Mouse (Mus musculus) forebrain, embryonic 12.5 days (tissue): ENCODE measurements around the gene Rasal2. TPM values are rescaled to one million over a fixed set of nuclear protein-coding genes. Genes with fewer than 3 reads are reported as not detected.

Source experiments
- ATAC-seq: fragments of 200-750 bp; cut with Nextera tagmentation; 2 replicates; pipeline ENCODE4 v1.8.0; 2017; ENCODE audit warnings: moderate TSS enrichment; ENCODE audit not compliant: low FRiP score
- H3K27ac ChIP-seq: fragments of 300-500 bp; sonication (generic); 2 replicates; pipeline ENCODE4 v1.5.1; 2016; ENCODE audit warnings: mild to moderate bottlenecking
- H3K27me3 ChIP-seq: fragments of 300-500 bp; sonication (generic); 2 replicates; pipeline ENCODE4 v1.6.1; 2016; ENCODE audit warnings: mild to moderate bottlenecking
- H3K36me3 ChIP-seq: fragments of 300-500 bp; sonication (generic); replicated peaks from 2 replicates; pipeline ENCODE4 v1.6.1; 2016; ENCODE audit warnings: mild to moderate bottlenecking
- H3K4me1 ChIP-seq: fragments of 300-500 bp; sonication (generic); 2 replicates; pipeline ENCODE4 v1.6.1; 2016
- H3K4me2 ChIP-seq: fragments of 300-500 bp; sonication (generic); 2 replicates; pipeline ENCODE4 v1.6.1; 2016; ENCODE audit warnings: mild to moderate bottlenecking, moderate library complexity
- H3K4me3 ChIP-seq: fragments of 300-500 bp; sonication (generic); replicated peaks from 2 replicates; pipeline ENCODE4 v1.5.1; 2016; ENCODE audit warnings: mild to moderate bottlenecking
- H3K9ac ChIP-seq: fragments of 300-500 bp; sonication (generic); 2 replicates; pipeline ENCODE4 v1.6.1; 2016; ENCODE audit warnings: mild to moderate bottlenecking
- H3K9me3 ChIP-seq: fragments of 300-500 bp; sonication (generic); 2 replicates; pipeline ENCODE4 v1.6.1; 2016
- WGBS: fragments of 180-500 bp; shearing (Covaris S2); methylation state at CpG from one replicate; pipeline ENCODE4 v1.1.7; 2016; 5-methylcytosine and 5-hydroxymethylcytosine counted together
- polyA plus RNA-seq: library from polyadenylated mRNA; unstranded; fragments of >200 nt; fragmentation: Nextera tagmentation; extraction: Ambion mirVana; gene quantifications from 2 replicates; pipeline ENCODE4 v1.2.1, GENCODE M21; 2016

The Rasal2 gene
- polyA plus RNA-seq, 1 experiment from 2014 or later, result 28.9 TPM

GRCm38 (mm10) chr1:157434404-157434803 lies 22.0 kb upstream of the Rasal2 start:
- Histone ChIP-seq H3K36me3 (no peaks in the 10 kb centered on the region), H3K4me3 (no peak overlapping the region), H3K27me3 (no peaks in the 10 kb centered on the region; the same call in 1 of the 2 replicates), H3K9me3 (no peaks in the 10 kb centered on the region), H3K27ac (no peak overlapping the region), H3K4me1 (peaks cover 4% of the 10 kb centered on the region), H3K4me2 (no peak overlapping the region), H3K9ac (no peak overlapping the region)
- ATAC-seq, result no peak
- 91% methylated on average over 4 of the region's 4 CpGs for WGBS

GRCm38 (mm10) chr1:157433316-157433715 lies 20.9 kb upstream of the Rasal2 start:
- Histone ChIP-seq H3K4me3 (no peak overlapping the region), H3K27me3 (no peaks in the 10 kb centered on the region; the same call in 1 of the 2 replicates), H3K36me3 (no peaks in the 10 kb centered on the region), H3K4me2 (no peak overlapping the region), H3K9me3 (no peaks in the 10 kb centered on the region), H3K27ac (no peak overlapping the region), H3K4me1 (no peaks in the 10 kb centered on the region), H3K9ac (no peak overlapping the region)
- no peak for ATAC-seq
- WGBS, result 38% methylated on average over 3 of the region's 3 CpGs

- Histone ChIP-seq H3K9me3 (no peaks in the 10 kb centered on the region), H3K4me1 (peaks cover 4% of the 10 kb centered on the region), H3K36me3 (no peaks in the 10 kb centered on the region), H3K4me2 (no peak overlapping the region), H3K27ac (no peak overlapping the region), H3K4me3 (no peak overlapping the region), H3K9ac (no peak overlapping the region), H3K27me3 (no peaks in the 10 kb centered on the region; the same call in 1 of the 2 replicates)
- ATAC-seq, result no peak
- WGBS, result 92% methylated on average over 3 of the region's 3 CpGs
Measured at GRCm38 (mm10) chr1:157428366-157428765, 16.0 kb upstream of the Rasal2 start.

- Histone ChIP-seq H3K9me3 (no peaks in the 10 kb centered on the region), H3K4me3 (no peak overlapping the region), H3K27ac (no peak overlapping the region), H3K9ac (no peak overlapping the region), H3K27me3 (no peaks in the 10 kb centered on the region), H3K4me2 (no peak overlapping the region), H3K4me1 (peaks cover 4% of the 10 kb centered on the region), H3K36me3 (no peaks in the 10 kb centered on the region)
- ATAC-seq, result no peak
- 93% methylated on average over 4 of the region's 4 CpGs for WGBS
Measured at GRCm38 (mm10) chr1:157427604-157428003, 15.2 kb upstream of the Rasal2 start.

GRCm38 (mm10) chr1:157426933-157427332 lies 14.5 kb upstream of the Rasal2 start:
- ATAC-seq, result no peak
- H3K9me3 ChIP-seq, result no peaks in the 10 kb centered on the region
- H3K27ac ChIP-seq, result no peak overlapping the region
- no peak overlapping the region for H3K4me2 ChIP-seq
- no peak overlapping the region for H3K9ac ChIP-seq
- no peaks in the 10 kb centered on the region for H3K36me3 ChIP-seq
- 73% methylated on average over 1 of the region's 1 CpGs for WGBS
- no peak overlapping the region for H3K4me3 ChIP-seq
- peaks cover 4% of the 10 kb centered on the region for H3K4me1 ChIP-seq
- no peaks in the 10 kb centered on the region for H3K27me3 ChIP-seq

GRCm38 (mm10) chr1:157425741-157426427 lies 13.5 kb upstream of the Rasal2 start:
- Histone ChIP-seq H3K4me1 (peaks cover 4% of the 10 kb centered on the region), H3K27ac (no peak overlapping the region), H3K9me3 (no peaks in the 10 kb centered on the region), H3K4me3 (no peak overlapping the region), H3K9ac (no peak overlapping the region), H3K27me3 (no peaks in the 10 kb centered on the region), H3K36me3 (no peaks in the 10 kb centered on the region), H3K4me2 (no peak overlapping the region)
- peak; percentile 46; the same call in 1 of the 2 replicates for ATAC-seq
- WGBS, result 60% methylated on average over 8 of the region's 8 CpGs

- Histone ChIP-seq H3K4me1 (peaks cover 23% of the 10 kb centered on the region), H3K36me3 (peaks cover 13% of the 10 kb centered on the region; the same call in 1 of the 2 replicates), H3K27me3 (no peaks in the 10 kb centered on the region), H3K4me2 (peak overlapping the region; percentile 15), H3K9ac (no peak overlapping the region), H3K9me3 (no peaks in the 10 kb centered on the region), H3K4me3 (no peak overlapping the region), H3K27ac (peak overlapping the region; percentile 68; the same call in 1 of the 2 replicates)
- 15% methylated on average over 7 of the region's 7 CpGs for WGBS
- no peak for ATAC-seq
Measured at GRCm38 (mm10) chr1:157417861-157418260, 5.5 kb upstream of the Rasal2 start.

- ATAC-seq, result no peak
- WGBS, result 37% methylated on average over 3 of the region's 3 CpGs
- no peak overlapping the region for H3K4me3 ChIP-seq
- peak overlapping the region; percentile 15 for H3K4me2 ChIP-seq
- H3K9ac ChIP-seq, result no peak overlapping the region
- H3K27ac ChIP-seq, result peak overlapping the region; percentile 68; the same call in 1 of the 2 replicates
- H3K36me3 ChIP-seq, result peaks cover 13% of the 10 kb centered on the region; the same call in 1 of the 2 replicates
- no peaks in the 10 kb centered on the region for H3K27me3 ChIP-seq
- H3K9me3 ChIP-seq, result no peaks in the 10 kb centered on the region
- H3K4me1 ChIP-seq, result peaks cover 23% of the 10 kb centered on the region
Measured at GRCm38 (mm10) chr1:157417414-157417813, 5.0 kb upstream of the Rasal2 start.

- Histone ChIP-seq H3K4me1 (peaks cover 23% of the 10 kb centered on the region), H3K27ac (no peak overlapping the region), H3K9me3 (no peaks in the 10 kb centered on the region), H3K27me3 (no peaks in the 10 kb centered on the region), H3K4me3 (no peak overlapping the region), H3K9ac (no peak overlapping the region), H3K4me2 (no peak overlapping the region), H3K36me3 (peaks cover 13% of the 10 kb centered on the region; the same call in 1 of the 2 replicates)
- no peak for ATAC-seq
- whole genome bisulfite sequencing, result 86% methylated on average over 2 of the region's 2 CpGs
Measured at GRCm38 (mm10) chr1:157416628-157417027, 4.2 kb upstream of the Rasal2 start.

GRCm38 (mm10) chr1:157415771-157416170 lies 3.4 kb upstream of the Rasal2 start:
- H3K9me3 ChIP-seq, result no peaks in the 10 kb centered on the region
- 85% methylated on average over 3 of the region's 3 CpGs for WGBS
- no peaks in the 10 kb centered on the region for H3K27me3 ChIP-seq
- peaks cover 13% of the 10 kb centered on the region; the same call in 1 of the 2 replicates for H3K36me3 ChIP-seq
- H3K27ac ChIP-seq, result no peak overlapping the region
- no peak overlapping the region for H3K4me3 ChIP-seq
- peaks cover 30% of the 10 kb centered on the region for H3K4me1 ChIP-seq
- no peak overlapping the region for H3K4me2 ChIP-seq
- no peak for ATAC-seq
- no peak overlapping the region for H3K9ac ChIP-seq

- H3K4me1 ChIP-seq, result peaks cover 30% of the 10 kb centered on the region
- no peaks in the 10 kb centered on the region for H3K9me3 ChIP-seq
- H3K9ac ChIP-seq, result peak overlapping the region; percentile 92
- H3K27me3 ChIP-seq, result no peaks in the 10 kb centered on the region
- peak overlapping the region; percentile 74 for H3K4me2 ChIP-seq
- no peaks in the 10 kb centered on the region for H3K36me3 ChIP-seq
- ATAC-seq, result peak; percentile 90
- H3K27ac ChIP-seq, result peak overlapping the region; percentile 99
- H3K4me3 ChIP-seq, result peak overlapping the region; percentile 99
- under 1% methylated on average over 63 of the region's 85 CpGs for whole genome bisulfite sequencing
Measured at GRCm38 (mm10) chr1:157411711-157412380, 549 bp downstream of the Rasal2 start.

- no peak for ATAC-seq
- WGBS, result 2% methylated on average over 4 of the region's 4 CpGs
- peaks cover 30% of the 10 kb centered on the region for H3K4me1 ChIP-seq
- no peaks in the 10 kb centered on the region for H3K36me3 ChIP-seq
- no peaks in the 10 kb centered on the region for H3K27me3 ChIP-seq
- H3K27ac ChIP-seq, result peak overlapping the region; percentile 99
- peak overlapping the region; percentile 99 for H3K4me3 ChIP-seq
- peak overlapping the region; percentile 92 for H3K9ac ChIP-seq
- peak overlapping the region; percentile 74 for H3K4me2 ChIP-seq
- H3K9me3 ChIP-seq, result no peaks in the 10 kb centered on the region
Measured at GRCm38 (mm10) chr1:157411341-157411710, 1.1 kb downstream of the Rasal2 start.
